Mouse (Mus musculus): ENCODE data around the gene Gm49601. TPM values are rescaled to one million over a fixed set of nuclear protein-coding genes. Genes with fewer than 3 reads are reported as not detected.
A peak's percentile ranks its signal among the peaks of the same experiment; 100 is the strongest.

Gene Gm49601
- polyA plus RNA-seq, 1 experiment from 2014 or later: 2.1 TPM

DNA sequence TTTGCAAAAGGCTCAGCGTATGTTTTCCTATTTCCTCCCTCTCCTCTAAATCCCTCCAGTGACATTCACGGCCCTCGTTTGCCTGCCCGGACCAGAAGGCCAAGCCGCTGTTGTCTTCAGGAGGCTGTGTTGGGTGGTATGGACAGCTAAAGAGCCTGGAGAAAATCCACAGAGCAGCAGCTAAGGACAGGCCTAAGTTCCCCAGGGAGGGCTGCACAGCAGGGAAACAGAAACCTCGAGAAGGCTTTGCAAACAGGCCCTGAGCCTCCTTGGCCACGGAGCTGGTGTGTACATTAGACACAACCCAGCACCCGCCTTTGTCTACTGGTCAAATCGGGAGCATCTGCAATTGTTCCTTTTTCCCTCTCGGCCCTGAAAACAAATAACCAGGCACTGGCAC lies 40.6 kb downstream of the Gm49601 start:
- no peak overlapping the region for H3K27ac ChIP-seq (ENCODE audit: low read length)
- no peaks in the 10 kb centered on the region for H3K9me3 ChIP-seq (ENCODE audit: low read length)
- H3K27me3 ChIP-seq (ENCODE audit: insufficient read depth, low read length): peaks cover 99% of the 10 kb centered on the region
- ATAC-seq (ENCODE audit: low FRiP score, low TSS enrichment): no peak
- WGBS: 24% methylated on average over 10 of the region's 10 CpGs
- H3K4me3 ChIP-seq (ENCODE audit: low read length): no peak overlapping the region
- no peaks in the 10 kb centered on the region for H3K36me3 ChIP-seq (ENCODE audit: insufficient read depth, low read length)
- H3K4me1 ChIP-seq (ENCODE audit: insufficient read depth, low read length): peaks cover 45% of the 10 kb centered on the region
- no peak overlapping the region for H3K4me2 ChIP-seq (replicated peaks; ENCODE audit: low read depth, low read length)
- H3K9ac ChIP-seq (replicated peaks; ENCODE audit: low read length): no peak overlapping the region

DNA sequence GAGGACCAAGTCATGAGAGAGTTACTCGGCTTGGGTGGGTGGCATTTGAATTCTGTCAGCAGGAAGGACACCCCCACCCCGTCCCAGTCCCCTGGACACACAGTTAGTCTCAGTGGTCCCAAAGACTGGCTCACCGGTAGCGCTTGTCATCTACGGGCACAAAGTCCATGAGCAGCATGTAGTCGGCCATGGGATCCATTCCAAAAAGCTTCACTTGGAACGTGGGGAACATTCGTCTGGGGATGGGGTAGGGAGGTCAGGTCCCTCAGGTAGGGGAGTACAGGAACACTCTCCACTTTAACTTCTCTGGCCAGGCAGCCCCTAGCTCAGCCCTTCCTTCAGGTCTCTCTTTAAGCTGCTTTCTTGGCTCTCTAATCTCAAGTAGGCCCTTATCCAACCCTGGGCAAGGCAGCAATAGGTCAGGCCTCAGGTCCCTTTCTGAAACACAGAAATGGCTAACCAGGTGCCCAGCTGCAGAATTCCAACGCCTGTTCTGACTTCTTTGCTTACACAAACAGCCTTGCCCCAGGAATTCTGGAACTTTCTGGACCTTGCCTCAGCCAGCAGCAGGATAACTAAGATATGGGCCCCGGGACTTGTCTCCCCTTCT lies 41.2 kb downstream of the Gm49601 start:
- Histone ChIP-seq H3K27me3 (ENCODE audit: insufficient read depth, low read length) (peaks cover 99% of the 10 kb centered on the region), H3K9ac (replicated peaks; ENCODE audit: low read length) (no peak overlapping the region), H3K9me3 (ENCODE audit: low read length) (no peaks in the 10 kb centered on the region), H3K4me3 (ENCODE audit: low read length) (no peak overlapping the region), H3K27ac (ENCODE audit: low read length) (no peak overlapping the region), H3K4me2 (replicated peaks; ENCODE audit: low read depth, low read length) (no peak overlapping the region), H3K36me3 (ENCODE audit: insufficient read depth, low read length) (no peaks in the 10 kb centered on the region), H3K4me1 (ENCODE audit: insufficient read depth, low read length) (peaks cover 39% of the 10 kb centered on the region)
- WGBS: 44% methylated on average over 10 of the region's 10 CpGs
- ATAC-seq (ENCODE audit: low FRiP score, low TSS enrichment): no peak

DNA sequence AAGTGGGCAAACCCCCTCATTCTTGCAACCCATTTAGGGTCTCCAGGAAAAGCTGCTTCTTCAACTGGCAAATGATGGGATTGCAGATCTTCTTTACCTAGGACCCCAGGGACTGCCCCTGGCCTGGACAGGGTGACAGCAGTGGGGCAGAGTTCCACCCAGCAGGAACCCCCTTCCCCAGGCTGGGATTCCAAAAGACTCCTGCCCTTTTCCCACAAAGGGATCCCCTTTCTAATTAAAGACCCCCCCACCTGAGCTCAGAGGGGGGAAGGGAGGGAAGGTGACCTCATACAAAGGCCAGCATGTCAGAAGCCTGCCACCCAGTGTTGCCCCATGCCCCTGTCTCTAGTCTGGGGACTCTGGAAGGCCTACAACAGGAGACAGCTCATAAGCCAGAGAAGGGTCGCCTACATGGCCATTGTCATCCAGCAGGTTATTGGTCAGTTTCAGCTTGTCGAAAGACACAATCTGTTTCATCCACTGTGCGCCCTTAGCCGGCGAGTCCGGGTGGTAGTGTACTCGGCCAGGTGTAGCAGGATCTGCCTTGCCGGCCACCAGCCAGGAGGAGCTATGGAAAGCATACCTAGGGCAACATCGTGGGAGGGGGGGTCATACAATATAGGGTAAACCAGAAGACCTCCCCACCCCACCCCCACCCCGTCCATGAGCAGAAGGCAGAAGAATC lies 42.4 kb downstream of the Gm49601 start:
- no peak overlapping the region for H3K9ac ChIP-seq (replicated peaks; ENCODE audit: low read length)
- peaks cover 96% of the 10 kb centered on the region for H3K27me3 ChIP-seq (ENCODE audit: insufficient read depth, low read length)
- H3K9me3 ChIP-seq (ENCODE audit: low read length): no peaks in the 10 kb centered on the region
- no peak overlapping the region for H3K4me2 ChIP-seq (replicated peaks; ENCODE audit: low read depth, low read length)
- no peaks in the 10 kb centered on the region for H3K36me3 ChIP-seq (ENCODE audit: insufficient read depth, low read length)
- no peak overlapping the region for H3K4me3 ChIP-seq (ENCODE audit: low read length)
- 33% methylated on average over 10 of the region's 10 CpGs for WGBS
- peaks cover 39% of the 10 kb centered on the region for H3K4me1 ChIP-seq (ENCODE audit: insufficient read depth, low read length)
- no peak overlapping the region for H3K27ac ChIP-seq (ENCODE audit: low read length)
- ATAC-seq (ENCODE audit: low FRiP score, low TSS enrichment): no peak

DNA sequence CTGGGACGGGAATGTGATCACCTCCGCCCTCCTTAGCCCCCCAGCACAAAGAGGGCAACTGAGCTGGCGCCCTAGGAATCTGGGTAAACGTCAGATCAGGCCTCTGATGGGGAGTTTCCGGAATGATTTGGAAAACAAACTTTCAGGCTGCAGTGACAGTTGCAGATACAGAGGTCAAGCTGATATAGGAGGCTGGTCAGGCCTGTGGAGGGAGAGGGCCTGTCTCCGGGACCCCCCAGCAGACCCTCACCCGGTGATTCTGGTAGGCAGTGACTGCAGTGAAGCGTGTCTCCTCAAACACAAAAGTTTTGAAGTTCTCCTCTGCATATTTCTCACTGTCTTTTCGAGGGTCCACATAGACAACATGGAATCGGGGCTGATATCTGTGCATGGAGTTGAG lies 43.1 kb downstream of the Gm49601 start:
- Histone ChIP-seq H3K27me3 (ENCODE audit: insufficient read depth, low read length) (peaks cover 95% of the 10 kb centered on the region), H3K9me3 (ENCODE audit: low read length) (no peaks in the 10 kb centered on the region), H3K9ac (replicated peaks; ENCODE audit: low read length) (no peak overlapping the region), H3K36me3 (ENCODE audit: insufficient read depth, low read length) (no peaks in the 10 kb centered on the region), H3K4me1 (ENCODE audit: insufficient read depth, low read length) (peaks cover 33% of the 10 kb centered on the region), H3K4me2 (replicated peaks; ENCODE audit: low read depth, low read length) (no peak overlapping the region), H3K27ac (ENCODE audit: low read length) (no peak overlapping the region), H3K4me3 (ENCODE audit: low read length) (no peak overlapping the region)
- no peak for ATAC-seq (ENCODE audit: low FRiP score, low TSS enrichment)
- 30% methylated on average over 10 of the region's 10 CpGs for WGBS

DNA sequence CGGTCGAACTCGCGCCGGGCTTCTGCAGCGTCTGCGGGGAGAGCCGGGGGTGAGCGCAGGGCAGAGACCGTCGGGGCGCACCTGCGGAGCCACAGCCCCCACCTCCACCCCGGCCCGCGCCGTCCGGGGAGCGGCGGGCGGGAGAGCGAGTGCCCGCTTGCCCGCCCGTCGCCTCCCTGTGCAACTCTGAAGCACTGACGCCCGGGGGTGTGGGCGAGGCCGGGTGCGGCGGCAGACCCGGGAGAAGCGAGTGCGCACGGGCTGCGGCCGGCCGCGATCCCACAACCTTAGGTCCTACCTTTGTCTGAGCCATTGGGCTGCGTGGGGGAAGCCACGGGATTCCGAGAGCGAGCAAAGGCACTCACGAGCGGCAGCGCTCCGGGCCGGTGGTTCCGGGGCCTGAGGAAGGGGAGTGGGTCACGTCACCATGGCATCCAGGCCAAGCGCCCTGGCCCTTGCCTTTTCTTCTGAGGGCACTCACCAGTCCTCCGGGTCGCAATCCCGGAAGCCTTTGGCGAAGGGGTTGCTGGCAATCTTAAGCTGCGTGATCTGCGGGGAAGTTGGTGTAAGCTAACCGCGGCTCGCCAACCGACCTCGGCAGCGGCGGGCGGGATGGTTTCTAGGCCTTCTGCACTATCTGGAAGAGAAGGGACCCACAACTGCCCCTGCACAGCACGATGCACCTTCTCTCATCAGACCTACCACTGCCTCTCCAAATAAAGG lies 43.6 kb downstream of the Gm49601 start:
- H3K4me3 ChIP-seq (ENCODE audit: low read length): peak overlapping the region; percentile 43
- peaks cover 90% of the 10 kb centered on the region for H3K27me3 ChIP-seq (ENCODE audit: insufficient read depth, low read length)
- H3K9me3 ChIP-seq (ENCODE audit: low read length): no peaks in the 10 kb centered on the region
- H3K36me3 ChIP-seq (ENCODE audit: insufficient read depth, low read length): no peaks in the 10 kb centered on the region
- no peak for ATAC-seq (ENCODE audit: low FRiP score, low TSS enrichment)
- peak overlapping the region; percentile 32; the same call in 1 of the 2 replicates for H3K9ac ChIP-seq (replicated peaks; ENCODE audit: low read length)
- H3K4me2 ChIP-seq (replicated peaks; ENCODE audit: low read depth, low read length): peak overlapping the region; percentile 57
- no peak overlapping the region for H3K27ac ChIP-seq (ENCODE audit: low read length)
- H3K4me1 ChIP-seq (ENCODE audit: insufficient read depth, low read length): peaks cover 27% of the 10 kb centered on the region
- WGBS: 1% methylated on average over 58 of the region's 67 CpGs

DNA sequence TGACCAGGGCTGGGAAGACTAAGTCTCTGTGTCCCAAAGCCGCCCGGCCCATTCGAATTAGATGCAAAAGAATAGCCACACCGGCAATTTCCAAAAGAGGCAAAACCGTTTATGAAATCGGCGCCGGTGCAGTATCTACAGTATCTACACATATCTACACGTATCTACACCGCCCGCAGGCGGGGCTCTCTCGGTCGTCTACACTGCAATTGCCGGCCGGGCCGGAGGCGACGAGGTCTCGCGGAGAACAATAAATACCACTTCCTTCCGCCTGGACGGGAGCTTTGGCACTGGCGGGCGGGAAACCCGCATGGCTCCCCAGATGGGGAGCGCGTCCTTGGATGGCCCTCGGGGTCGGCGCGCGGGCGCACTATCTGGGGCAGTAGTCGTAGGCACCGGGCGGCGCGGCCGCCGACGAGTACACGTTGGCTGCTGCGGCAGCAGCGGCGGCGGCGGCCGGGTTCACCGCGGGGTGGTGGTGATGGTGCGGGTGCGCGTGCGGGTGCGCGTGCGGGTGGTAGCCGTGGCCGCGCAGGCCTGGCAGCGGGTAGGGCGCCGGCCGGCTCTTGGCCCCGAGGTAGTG lies 44.5 kb downstream of the Gm49601 start:
- Histone ChIP-seq H3K9me3 (ENCODE audit: low read length) (no peaks in the 10 kb centered on the region), H3K9ac (replicated peaks; ENCODE audit: low read length) (peak overlapping the region; percentile 32; the same call in 1 of the 2 replicates), H3K36me3 (ENCODE audit: insufficient read depth, low read length) (no peaks in the 10 kb centered on the region), H3K4me2 (replicated peaks; ENCODE audit: low read depth, low read length) (peak overlapping the region; percentile 57), H3K4me1 (ENCODE audit: insufficient read depth, low read length) (peaks cover 24% of the 10 kb centered on the region), H3K27me3 (ENCODE audit: insufficient read depth, low read length) (peaks cover 83% of the 10 kb centered on the region), H3K4me3 (ENCODE audit: low read length) (peak overlapping the region; percentile 43), H3K27ac (ENCODE audit: low read length) (no peak overlapping the region)
- ATAC-seq (ENCODE audit: low FRiP score, low TSS enrichment): no peak
- 1% methylated on average over 64 of the region's 66 CpGs for WGBS

DNA sequence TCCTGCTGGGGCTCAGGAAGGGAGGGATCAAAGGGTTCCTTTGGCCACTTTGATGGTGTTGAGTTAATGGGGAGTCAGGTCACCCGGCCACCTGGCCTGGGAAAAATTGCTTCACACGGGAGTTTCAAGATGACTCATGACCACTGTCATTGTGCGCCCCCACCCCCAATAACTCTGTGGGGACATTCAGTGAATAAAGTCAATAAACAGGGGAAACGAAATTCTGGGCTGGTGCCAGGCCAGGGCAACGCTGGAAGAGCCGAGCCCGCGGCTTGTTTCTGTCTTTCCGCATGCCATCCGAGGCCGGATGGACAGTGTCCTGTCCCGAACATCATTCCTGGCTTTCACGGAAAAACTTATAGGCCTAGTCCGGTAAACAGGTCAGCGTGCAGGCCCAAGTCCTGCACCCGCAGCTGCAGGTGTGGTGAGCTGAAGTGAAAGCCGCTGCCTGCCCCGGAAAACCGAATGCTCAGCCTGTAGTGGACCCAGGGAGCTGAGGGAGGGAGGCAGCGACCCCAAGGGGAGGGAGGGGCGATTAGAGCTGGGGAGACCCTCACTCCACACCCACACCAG lies 45.1 kb downstream of the Gm49601 start:
- no peak for ATAC-seq (ENCODE audit: low FRiP score, low TSS enrichment)
- peaks cover 77% of the 10 kb centered on the region for H3K27me3 ChIP-seq (ENCODE audit: insufficient read depth, low read length)
- peak overlapping the region; percentile 57 for H3K4me2 ChIP-seq (replicated peaks; ENCODE audit: low read depth, low read length)
- no peaks in the 10 kb centered on the region for H3K36me3 ChIP-seq (ENCODE audit: insufficient read depth, low read length)
- no peak overlapping the region for H3K27ac ChIP-seq (ENCODE audit: low read length)
- H3K9me3 ChIP-seq (ENCODE audit: low read length): no peaks in the 10 kb centered on the region
- WGBS: 4% methylated on average over 21 of the region's 21 CpGs
- H3K9ac ChIP-seq (replicated peaks; ENCODE audit: low read length): 0 out of 2 replicates have a peak overlapping the region, but pooled peaks have one; percentile 14
- H3K4me3 ChIP-seq (ENCODE audit: low read length): peak overlapping the region; percentile 43
- H3K4me1 ChIP-seq (ENCODE audit: insufficient read depth, low read length): peaks cover 18% of the 10 kb centered on the region

DNA sequence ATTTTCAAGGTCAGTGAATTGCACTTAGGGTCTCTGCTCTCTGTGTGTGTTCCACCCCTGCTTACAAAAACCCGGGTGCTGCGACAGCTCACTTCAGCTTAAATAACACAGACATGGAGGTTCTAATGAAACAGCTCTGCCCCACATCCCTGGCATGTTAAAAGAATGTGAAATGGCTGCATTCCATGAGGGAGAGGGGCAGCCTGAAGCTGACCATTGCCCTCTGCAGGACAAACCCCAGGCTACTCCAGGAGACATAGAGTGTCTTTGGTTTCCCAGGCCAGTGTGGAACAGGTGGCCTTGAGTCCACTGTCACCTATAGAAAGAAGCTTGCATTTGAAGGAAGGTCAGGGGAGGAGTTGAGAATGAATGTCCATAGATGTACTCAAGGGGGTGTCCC lies 45.8 kb downstream of the Gm49601 start:
- 28% methylated on average over 2 of the region's 2 CpGs for WGBS
- Histone ChIP-seq H3K4me3 (ENCODE audit: low read length) (no peak overlapping the region), H3K27ac (ENCODE audit: low read length) (no peak overlapping the region), H3K4me2 (replicated peaks; ENCODE audit: low read depth, low read length) (no peak overlapping the region), H3K36me3 (ENCODE audit: insufficient read depth, low read length) (no peaks in the 10 kb centered on the region), H3K27me3 (ENCODE audit: insufficient read depth, low read length) (peaks cover 70% of the 10 kb centered on the region), H3K4me1 (ENCODE audit: insufficient read depth, low read length) (peaks cover 16% of the 10 kb centered on the region), H3K9ac (replicated peaks; ENCODE audit: low read length) (no peak overlapping the region), H3K9me3 (ENCODE audit: low read length) (no peaks in the 10 kb centered on the region)
- no peak for ATAC-seq (ENCODE audit: low FRiP score, low TSS enrichment)

DNA sequence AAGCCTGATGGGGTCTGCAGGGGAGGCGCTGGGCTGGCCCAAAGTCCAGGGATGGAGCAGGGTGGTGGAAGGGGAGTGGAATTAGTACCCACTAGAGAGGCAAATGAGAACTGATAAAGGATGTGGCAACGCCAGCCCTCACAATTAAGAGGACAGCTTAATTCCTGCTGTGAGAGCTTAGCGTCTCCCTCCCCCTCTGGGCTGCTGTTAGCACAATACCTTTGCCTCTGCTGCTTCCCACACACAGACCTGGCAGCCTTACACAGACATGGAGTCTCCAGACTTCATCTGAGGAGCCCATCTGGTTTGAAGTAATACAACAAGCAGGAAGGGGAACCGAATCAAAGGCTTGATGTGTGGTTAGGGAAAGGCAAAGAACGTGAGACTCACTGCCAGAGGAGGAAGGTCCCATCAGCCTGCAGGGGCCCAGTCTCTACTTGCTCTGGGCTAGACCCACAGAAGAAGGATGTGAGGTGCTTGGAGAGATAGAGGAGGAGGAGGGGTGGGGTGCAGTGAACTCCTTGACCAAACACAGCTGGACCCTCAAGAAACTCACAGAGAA lies 48.5 kb downstream of the Gm49601 start:
- WGBS: 36% methylated on average over 5 of the region's 5 CpGs
- Histone ChIP-seq H3K27me3 (ENCODE audit: insufficient read depth, low read length) (peaks cover 42% of the 10 kb centered on the region), H3K4me2 (replicated peaks; ENCODE audit: low read depth, low read length) (no peak overlapping the region), H3K36me3 (ENCODE audit: insufficient read depth, low read length) (no peaks in the 10 kb centered on the region), H3K4me3 (ENCODE audit: low read length) (no peak overlapping the region), H3K9me3 (ENCODE audit: low read length) (no peaks in the 10 kb centered on the region), H3K9ac (replicated peaks; ENCODE audit: low read length) (no peak overlapping the region), H3K4me1 (ENCODE audit: insufficient read depth, low read length) (peaks cover 16% of the 10 kb centered on the region), H3K27ac (ENCODE audit: low read length) (no peak overlapping the region)
- ATAC-seq (ENCODE audit: low FRiP score, low TSS enrichment): no peak
